Mouse (Mus musculus) cerebellum, adult 2 months (tissue): ENCODE results near the gene Vmn1r117. TPM values are rescaled to one million over a fixed set of nuclear protein-coding genes. Genes with fewer than 3 reads are reported as not detected.
"Not testable (repeated sequence)": the region's sequence is repeated elsewhere in the genome, so short reads cannot be mapped to it uniquely, and the experiment has no call there.

Source experiments
- DNase-seq, 2 experiments: peaks; one replicate each; pipeline ENCODE4 v3.0.0; 2021
- H3K27ac ChIP-seq: fragments of 200-500 bp; 2 replicates; pipeline ENCODE4 v1.5.1; 2012; ENCODE audit warnings: low read length, control low read depth, inconsistent platforms; ENCODE audit not compliant: insufficient read depth
- H3K27me3 ChIP-seq: fragments of 200-500 bp; 2 replicates; pipeline ENCODE4 v1.6.1; 2012; ENCODE audit warnings: inconsistent platforms, mild to moderate bottlenecking, low read length, moderate library complexity; ENCODE audit not compliant: control insufficient read depth, insufficient read depth
- H3K4me1 ChIP-seq: fragments of 200-500 bp; 2 replicates; pipeline ENCODE4 v1.6.1; 2011; ENCODE audit warnings: low read length; ENCODE audit not compliant: control insufficient read depth, insufficient read depth
- H3K4me3 ChIP-seq: fragments of 200-500 bp; replicated peaks from 2 replicates; pipeline ENCODE3; 2011; ENCODE audit warnings: mild to moderate bottlenecking, low read depth, low read length, control low read depth; ENCODE audit not compliant: insufficient read depth
- WGBS: fragments of 180-500 bp; shearing (Covaris S2); methylation state at CpG from one replicate; pipeline ENCODE4 v1.1.7; 2018; 5-methylcytosine and 5-hydroxymethylcytosine counted together
- polyA plus RNA-seq: library from polyadenylated mRNA; depleted of rRNA; stranded (reverse); fragments of >200 nt; gene quantifications from 2 replicates; pipeline ENCODE4 v1.2.3, GENCODE M21; 2012; rRNA removed

The Vmn1r117 gene
- polyA plus RNA-seq: not detected in 2 replicates

- not testable (repeated sequence) for H3K4me1 ChIP-seq, H3K4me3 ChIP-seq, H3K27ac ChIP-seq, DNase-seq, H3K27me3 ChIP-seq
- no CpG with 5 or more reads among the region's 2 CpGs for WGBS
These were observed at the start of gene Vmn1r117 for GRCm38 (mm10) chr7:20884021-20884420. Gene Vmn1r117, minus strand, starts transcription at chr7:20884121.

- not testable (repeated sequence) for DNase-seq, H3K4me3 ChIP-seq, H3K4me1 ChIP-seq, H3K27ac ChIP-seq, H3K27me3 ChIP-seq
- no CpG with 5 or more reads among the region's 2 CpGs for WGBS
These were observed 28.3 kb upstream of the Vmn1r117 start, which contains the start of gene Vmn1r118 for GRCm38 (mm10) chr7:20912247-20912646. Gene Vmn1r118, minus strand, starts transcription at chr7:20912347.

GRCm38 (mm10) chr7:20871956-20872355, 12.0 kb downstream of the Vmn1r117 start, which contains the start of gene Vmn1r116:
Gene Vmn1r116, plus strand, starts transcription at chr7:20872256.
- H3K4me1 ChIP-seq, H3K27me3 ChIP-seq, H3K4me3 ChIP-seq, DNase-seq, H3K27ac ChIP-seq: not testable (repeated sequence)
- WGBS: 33% methylated on average over 2 of the region's 3 CpGs

GRCm38 (mm10) chr7:20844885-20845284, 39.0 kb downstream of the Vmn1r117 start, which contains the start of gene Vmn1r115:
Gene Vmn1r115, minus strand, starts transcription at chr7:20844985.
- H3K27ac ChIP-seq, H3K27me3 ChIP-seq, H3K4me3 ChIP-seq, H3K4me1 ChIP-seq, DNase-seq: not testable (repeated sequence)
- 77% methylated on average over 1 of the region's 3 CpGs for WGBS

Other genes starting within 250 kb of the Vmn1r117 start
- not detected in 2 replicates for gene Vmn1r107, start 215.2 kb downstream of the Vmn1r117 start, polyA plus RNA-seq
- gene Vmn1r111, start 180.9 kb downstream of the Vmn1r117 start, polyA plus RNA-seq: not detected in 2 replicates
- gene Gm10668, start 153.5 kb downstream of the Vmn1r117 start, polyA plus RNA-seq: not detected in 2 replicates
- not detected in 2 replicates for gene Vmn1r112, start 112.9 kb downstream of the Vmn1r117 start, polyA plus RNA-seq
- gene Vmn1r113, start 96.8 kb downstream of the Vmn1r117 start, polyA plus RNA-seq: not detected in 2 replicates
- gene Vmn1r114, start 71.9 kb downstream of the Vmn1r117 start, polyA plus RNA-seq: not detected in 2 replicates
- not detected in 2 replicates for gene Vmn1r115, start 39.1 kb downstream of the Vmn1r117 start, polyA plus RNA-seq
- not detected in 2 replicates for gene Vmn1r116, start 11.9 kb downstream of the Vmn1r117 start, polyA plus RNA-seq
- not detected in 2 replicates for gene Vmn1r118, start 28.2 kb upstream of the Vmn1r117 start, polyA plus RNA-seq
- not detected in 2 replicates for gene Vmn1r119, start 128.3 kb upstream of the Vmn1r117 start, polyA plus RNA-seq
- gene Vmn1r120, start 169.7 kb upstream of the Vmn1r117 start, polyA plus RNA-seq: not detected in 2 replicates
- not detected in 2 replicates for gene Vmn1r121, start 214.4 kb upstream of the Vmn1r117 start, polyA plus RNA-seq